26 mouse cellular contexts compared by ENCODE assay signal in the genomic region with DNA sequence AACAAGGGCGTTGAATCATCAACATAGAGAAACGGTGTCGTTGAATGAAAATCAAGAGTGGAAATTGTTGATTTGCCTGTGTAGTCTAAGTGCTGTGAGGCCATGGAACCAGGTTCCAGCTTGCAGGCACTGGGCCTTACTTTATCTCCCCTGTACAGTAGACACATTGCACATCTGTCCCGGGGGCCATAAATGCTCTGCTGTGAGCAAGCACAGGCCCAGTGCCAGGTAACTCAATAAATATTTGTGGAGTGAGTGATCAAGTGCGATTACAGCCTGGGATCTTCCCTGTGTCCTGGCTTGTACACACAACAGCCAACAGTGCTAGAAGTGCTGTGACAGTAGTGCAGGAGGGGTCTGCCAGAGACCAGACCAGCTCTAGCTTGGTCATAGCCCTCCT. TPM values are rescaled to one million over a fixed set of nuclear protein-coding genes. Genes with fewer than 3 reads are reported as not detected.
A peak's percentile ranks its signal among the peaks of the same experiment; 100 is the strongest.
DNase-seq lines count a peak whose midpoint lies in the region; ATAC-seq and TF ChIP-seq lines count a peak whose summit lies in the region.
"Had no signal": no experiment of that assay in that cellular context is flagged by ENCODE, and none has a peak within 500 bp of the region (broad histone marks: within the 10 kb centered on the region; RNA-seq: fewer than 3 reads in every experiment).

No protein-coding gene starts in this region.

- H3K27ac ChIP-seq in liver, adult 2 months (replicated peaks; ENCODE audit: insufficient read depth, low read depth, low read length), result no peak overlapping the region
- H3K27ac ChIP-seq in liver, postnatal 0 days (ENCODE audit: low read depth), result no peak overlapping the region
- H3K27ac ChIP-seq: embryonic facial prominence, embryonic 10.5 days; heart, adult 2 months; heart, embryonic 15.5 days; hindbrain, embryonic 15.5 days; kidney, embryonic 15.5 days; liver, embryonic 15.5 days had no signal

- H3K4me3 ChIP-seq in liver, adult 2 months (ENCODE audit: insufficient read depth, low read depth, low read length), result no peak overlapping the region
- no peak overlapping the region for H3K4me3 ChIP-seq in liver, postnatal 0 days (ENCODE audit: low read depth, low read length)
- H3K4me3 ChIP-seq: embryonic facial prominence, embryonic 10.5 days; heart, adult 2 months; heart, embryonic 15.5 days; hindbrain, embryonic 15.5 days; kidney, embryonic 15.5 days; liver, embryonic 15.5 days had no signal

- DNase-seq in adrenal gland, adult 2 months, result peak; percentile 62
- DNase-seq in adrenal gland, adult 18-20 months (ENCODE audit: low spot score in 2 of 2), result no peak
- DNase-seq in liver, adult 2 months (ENCODE audit: extremely low read depth, low read depth, low spot score), result peak; percentile 56
- DNase-seq in liver, postnatal 0 days, result no peak
- peak; percentile 31 for DNase-seq in MN1 (ENCODE audit: low spot score)
- peak; percentile 45 for DNase-seq in large intestine, adult 2 months (ENCODE audit: low read depth, low spot score)
- DNase-seq in lung, adult 18-20 months, result no peak
- no peak for DNase-seq in gastrocnemius, postnatal 36 days
- DNase-seq: cerebellum, adult 11 months; cerebellum, adult 9-11 months; forebrain, postnatal 0 days; gastrocnemius, postnatal 14 days; heart, adult 2 months; heart, postnatal 4 days; kidney, postnatal 4 days; layer of hippocampus, adult 9-11 months; lung, postnatal 10 days had no signal

- 42% methylated on average over 5 of the region's 5 CpGs for WGBS in liver, adult 2 months
- 72% methylated on average over 5 of the region's 5 CpGs for WGBS in liver, postnatal 0 days (ENCODE audit: insufficient replicate concordance)
- 13% methylated on average over 5 of the region's 5 CpGs for WGBS in large intestine, adult 2 months

- no peak for TF ChIP-seq CTCF in liver, adult 2 months (IDR thresholded peaks at IDR 0.05; ENCODE audit: low read depth, low read length)
- TF ChIP-seq CTCF in liver, postnatal 0 days (IDR thresholded peaks at IDR 0.05; ENCODE audit: low read depth), result no peak

- H3K9me3 ChIP-seq in liver, postnatal 0 days (ENCODE audit: low read length), result no peaks in the 10 kb centered on the region
- H3K9me3 ChIP-seq: embryonic facial prominence, embryonic 10.5 days; heart, embryonic 15.5 days; hindbrain, embryonic 15.5 days; kidney, embryonic 15.5 days; liver, embryonic 15.5 days had no signal

- no peaks in the 10 kb centered on the region for H3K36me3 ChIP-seq in liver, adult 2 months (ENCODE audit: control insufficient read depth, insufficient read depth, low read length)
- no peaks in the 10 kb centered on the region for H3K36me3 ChIP-seq in liver, postnatal 0 days (replicated peaks; ENCODE audit: insufficient read depth, low read length)
- H3K36me3 ChIP-seq: embryonic facial prominence, embryonic 10.5 days; heart, embryonic 15.5 days; hindbrain, embryonic 15.5 days; kidney, embryonic 15.5 days; liver, embryonic 15.5 days had no signal

- no peak for TF ChIP-seq POLR2A in liver, adult 2 months (IDR thresholded peaks at IDR 0.05; ENCODE audit: extremely low read depth, insufficient read depth, low read length)

- peaks cover 3% of the 10 kb centered on the region for H3K4me1 ChIP-seq in liver, adult 2 months (ENCODE audit: control insufficient read depth, insufficient read depth, low read length)
- no peaks in the 10 kb centered on the region for H3K4me1 ChIP-seq in liver, postnatal 0 days (ENCODE audit: insufficient read depth)
- H3K4me1 ChIP-seq: embryonic facial prominence, embryonic 10.5 days; heart, embryonic 15.5 days; hindbrain, embryonic 15.5 days; liver, embryonic 15.5 days had no signal

- no peak overlapping the region for H3K4me2 ChIP-seq in liver, postnatal 0 days (ENCODE audit: low read depth, low read length)
- H3K4me2 ChIP-seq: heart, embryonic 15.5 days; hindbrain, embryonic 15.5 days; kidney, embryonic 15.5 days; liver, embryonic 15.5 days; midbrain, embryonic 11.5 days had no signal

- no peak for TF ChIP-seq EP300 in liver, postnatal 0 days (IDR thresholded peaks at IDR 0.05; ENCODE audit: low read depth)

- no peak for ATAC-seq in liver, postnatal 0 days
- ATAC-seq: CD4-positive, CD25-positive, alpha-beta regulatory T cell, adult 4 months; forebrain, postnatal 0 days had no signal

- no peaks in the 10 kb centered on the region for H3K79me2 ChIP-seq in liver, adult 2 months (ENCODE audit: control insufficient read depth, insufficient read depth, low read length)

- no peak overlapping the region for H3K9ac ChIP-seq in liver, adult 2 months (ENCODE audit: low read depth, low read length)
- H3K9ac ChIP-seq in liver, postnatal 0 days (replicated peaks), result no peak overlapping the region
- H3K9ac ChIP-seq: forebrain, postnatal 0 days; heart, embryonic 15.5 days; hindbrain, embryonic 15.5 days; kidney, embryonic 15.5 days; liver, embryonic 15.5 days had no signal

- H3K27me3 ChIP-seq in liver, adult 2 months (ENCODE audit: control insufficient read depth, insufficient read depth, low read length), result peaks cover 25% of the 10 kb centered on the region
- H3K27me3 ChIP-seq in liver, postnatal 0 days (ENCODE audit: insufficient read depth, low read length), result no peaks in the 10 kb centered on the region
- H3K27me3 ChIP-seq: heart, embryonic 15.5 days; hindbrain, embryonic 15.5 days; kidney, embryonic 15.5 days; liver, embryonic 15.5 days; Patski had no signal

- intact Hi-C loops in gastrocnemius, postnatal 36 days (cut with DNase I), result no loop called here

RNA-seq across cellular contexts. Expression of a gene that starts 20.1 kb away (rescaled TPM):
- total RNA-seq in adrenal gland, adult 2 months (2021), result 1 to 10 TPM; 4.2 to 4.6 TPM
- 9.8 and 12.6 TPM in 2 replicates for polyA plus RNA-seq in adrenal gland, adult 2 months (2012; rRNA removed)
- 1 to 10 TPM; 4.1 to 7.0 TPM for total RNA-seq in adrenal gland, adult 18-20 months (2021)
- 4.0 and 4.6 TPM in 2 replicates for total RNA-seq in liver, adult 2 months (2014; rRNA removed)
- polyA plus RNA-seq in liver, adult 2 months (2012; rRNA removed), result 6.9 and 7.1 TPM in 2 replicates
- 1.9 and 2.6 TPM in 2 replicates for polyA plus RNA-seq in liver, postnatal 0 days (2015; fragmentation: Nextera tagmentation; extraction: Ambion mirVana)
- 20.8 and 35.9 TPM in 2 replicates for polyA plus RNA-seq in large intestine, adult 2 months (2012; rRNA removed)
- total RNA-seq in gastrocnemius, postnatal 36 days (2021), result 1 to 10 TPM; 3.2 to 3.4 TPM
- total RNA-seq: megakaryocyte progenitor cell, adult 5-6 weeks had no signal

RNA-seq across cellular contexts. Expression of a gene that starts 39.5 kb away (rescaled TPM):
- total RNA-seq in adrenal gland, adult 2 months (2021), result 10 to 100 TPM; 19.8 to 21.8 TPM
- polyA plus RNA-seq in adrenal gland, adult 2 months (2012; rRNA removed), result 6.7 and 8.5 TPM in 2 replicates
- 10 to 100 TPM; 19.9 to 22.1 TPM for total RNA-seq in adrenal gland, adult 18-20 months (2021)
- total RNA-seq in liver, adult 2 months (2014; rRNA removed), result 13.3 and 13.4 TPM in 2 replicates
- 4.4 and 5.8 TPM in 2 replicates for polyA plus RNA-seq in liver, adult 2 months (2012; rRNA removed)
- 5.0 and 5.2 TPM in 2 replicates for polyA plus RNA-seq in liver, postnatal 0 days (2015; fragmentation: Nextera tagmentation; extraction: Ambion mirVana)
- 8.5 and 13.1 TPM in 2 replicates for polyA plus RNA-seq in large intestine, adult 2 months (2012; rRNA removed)
- 1 to 10 TPM; 7.8 to 9.9 TPM for total RNA-seq in gastrocnemius, postnatal 36 days (2021)

Comparison
In these comparisons a context has a peak if more than half of its experiments do, and no peak if none do; other contexts are left out.
1. DNase-seq: peak in adrenal gland, adult 2 months (single experiment), liver, adult 2 months (single experiment), MN1 (single experiment) and large intestine, adult 2 months (single experiment); none in adrenal gland, adult 18-20 months (0 of 2), liver, postnatal 0 days (single experiment), lung, adult 18-20 months (0 of 2) and gastrocnemius, postnatal 36 days (0 of 2).